Mouse (Mus musculus) limb, embryonic 11.5 days (tissue): ENCODE data around the gene Zfp106. TPM values are rescaled to one million over a fixed set of nuclear protein-coding genes. Genes with fewer than 3 reads are reported as not detected.
A peak's percentile ranks its signal among the peaks of the same experiment; 100 is the strongest.

Experiments
- ATAC-seq: fragments of 200-750 bp; cut with Nextera tagmentation; 2 replicates; pipeline ENCODE4 v1.8.0; 2017; ENCODE audit warnings: low read depth; ENCODE audit not compliant: insufficient number of reproducible peaks, low FRiP score, low TSS enrichment
- DNase-seq: peaks from one replicate; pipeline ENCODE4 v3.0.0-alpha.2; 2015; ENCODE audit warnings: low spot score
- H3K27ac ChIP-seq: fragments of 300-500 bp; sonication (generic); replicated peaks from 2 replicates; pipeline ENCODE4 v1.5.1; 2014; ENCODE audit warnings: low read depth, mild to moderate bottlenecking, low read length
- H3K27me3 ChIP-seq: fragments of 300-500 bp; sonication (generic); 2 replicates; pipeline ENCODE4 v1.6.1; 2014; ENCODE audit warnings: mild to moderate bottlenecking, low read length, mixed read lengths; ENCODE audit not compliant: control insufficient read depth, insufficient read depth
- H3K36me3 ChIP-seq: fragments of 300-500 bp; sonication (generic); 2 replicates; pipeline ENCODE4 v1.6.1; 2014; ENCODE audit warnings: mild to moderate bottlenecking, low read length, moderate library complexity, mixed read lengths; ENCODE audit not compliant: control insufficient read depth, insufficient read depth
- H3K4me1 ChIP-seq: fragments of 300-500 bp; sonication (generic); 2 replicates; pipeline ENCODE4 v1.6.1; 2014; ENCODE audit warnings: low read length, mixed read lengths; ENCODE audit not compliant: control insufficient read depth, insufficient read depth
- H3K4me2 ChIP-seq: fragments of 300-500 bp; sonication (generic); 2 replicates; pipeline ENCODE4 v1.6.1; 2014; ENCODE audit warnings: low read depth, mild to moderate bottlenecking, moderate library complexity; ENCODE audit not compliant: severe bottlenecking
- H3K4me3 ChIP-seq: fragments of 300-500 bp; sonication (generic); 2 replicates; pipeline ENCODE4 v1.5.1; 2014; ENCODE audit warnings: low read depth, low read length
- H3K9ac ChIP-seq: fragments of 300-500 bp; sonication (generic); 2 replicates; pipeline ENCODE4 v1.6.1; 2014; ENCODE audit warnings: mild to moderate bottlenecking, low read length
- H3K9me3 ChIP-seq: fragments of 300-500 bp; sonication (generic); 2 replicates; pipeline ENCODE4 v1.6.1; 2016; ENCODE audit warnings: low read length; ENCODE audit not compliant: control insufficient read depth
- WGBS: fragments of 180-500 bp; shearing (Covaris S2); extraction: QIAGEN DNeasy Blood & Tissue Kit; methylation state at CpG from one replicate; pipeline ENCODE4 v1.1.7; 2014; 5-methylcytosine and 5-hydroxymethylcytosine counted together
- polyA plus RNA-seq: library from polyadenylated mRNA; unstranded; fragments of >200 nt; fragmentation: Nextera tagmentation; extraction: Ambion mirVana; gene quantifications from 2 replicates; pipeline ENCODE4 v1.2.1, GENCODE M21; 2014

Gene Zfp106
- 66.1 and 70.5 TPM in 2 replicates for polyA plus RNA-seq

GRCm38 (mm10) chr2:120563235-120563990 lies at the start of gene Zfp106:
Zfp106 (minus strand) TSS chr2:120563843.
- H3K27ac ChIP-seq = 0 out of 2 replicates have a peak within 1 kb of the TSS, but pooled peaks have one; percentile 47
- under 1% methylated on average over 50 of the region's 50 CpGs for WGBS
- peak within 1 kb of the TSS; percentile 55 for H3K4me2 ChIP-seq
- H3K27me3 ChIP-seq = no peaks in the 10 kb centered on the region
- H3K36me3 ChIP-seq = no peaks in the 10 kb centered on the region
- ATAC-seq (peak; percentile 83), DNase-seq (peak; percentile 86)
- H3K4me3 ChIP-seq = peak within 1 kb of the TSS; percentile 94
- no peaks in the 10 kb centered on the region for H3K4me1 ChIP-seq
- no peaks in the 10 kb centered on the region for H3K9me3 ChIP-seq
- peak within 1 kb of the TSS; percentile 92 for H3K9ac ChIP-seq

- H3K27me3 ChIP-seq = no peaks in the 10 kb centered on the region
- DNase-seq (peak; percentile 96), ATAC-seq (peak; percentile 95)
Observed at GRCm38 (mm10) chr2:120608830-120609723, 45.4 kb upstream of the Zfp106 start, which contains the start of the genes Haus2 and Lrrc57. Haus2 (plus strand) TSS chr2:120609383. Lrrc57 (minus strand) TSS chr2:120609520.

GRCm38 (mm10) chr2:120606021-120606690 lies 42.5 kb upstream of the Zfp106 start:
- no peak overlapping the region for H3K4me2 ChIP-seq
- H3K9me3 ChIP-seq = no peaks in the 10 kb centered on the region
- no peak overlapping the region for H3K9ac ChIP-seq
- ATAC-seq = no peak
- no peaks in the 10 kb centered on the region for H3K36me3 ChIP-seq
- H3K4me1 ChIP-seq = 0 out of 2 replicates have a peak, but pooled peaks cover 3% of the 10 kb centered on the region
- no peak for DNase-seq
- no peak overlapping the region for H3K4me3 ChIP-seq
- WGBS = 88% methylated on average over 6 of the region's 6 CpGs
- no peaks in the 10 kb centered on the region for H3K27me3 ChIP-seq
- H3K27ac ChIP-seq = no peak overlapping the region

More at GRCm38 (mm10) chr2:120608830-120609723, 45.4 kb upstream of the Zfp106 start, which contains the start of the genes Haus2 and Lrrc57:
- Histone ChIP-seq H3K4me1 (0 out of 2 replicates have a peak, but pooled peaks cover 3% of the 10 kb centered on the region), H3K4me2 (peak within 1 kb of the TSS; percentile 78), H3K36me3 (no peaks in the 10 kb centered on the region; the same call in 1 of the 2 replicates), H3K4me3 (peak within 1 kb of the TSS; percentile 90), H3K27ac (peak within 1 kb of the TSS; percentile 70; the same call in 1 of the 2 replicates), H3K9me3 (no peaks in the 10 kb centered on the region), H3K9ac (peak within 1 kb of the TSS; percentile 80)
- WGBS = under 1% methylated on average over 52 of the region's 52 CpGs

- Histone ChIP-seq H3K4me3 (no peak overlapping the region), H3K9me3 (no peaks in the 10 kb centered on the region), H3K27me3 (no peaks in the 10 kb centered on the region), H3K27ac (no peak overlapping the region), H3K4me1 (no peaks in the 10 kb centered on the region), H3K9ac (no peak overlapping the region), H3K36me3 (peaks cover 4% of the 10 kb centered on the region), H3K4me2 (no peak overlapping the region)
- DNase-seq (no peak), ATAC-seq (no peak)
- 93% methylated on average over 4 of the region's 4 CpGs for WGBS
Observed at GRCm38 (mm10) chr2:120599506-120599905, 35.9 kb upstream of the Zfp106 start.

- WGBS = 90% methylated on average over 2 of the region's 2 CpGs
- Histone ChIP-seq H3K9me3 (no peaks in the 10 kb centered on the region), H3K4me1 (no peaks in the 10 kb centered on the region), H3K27ac (no peak overlapping the region), H3K4me2 (no peak overlapping the region), H3K36me3 (peaks cover 4% of the 10 kb centered on the region), H3K4me3 (no peak overlapping the region), H3K9ac (no peak overlapping the region), H3K27me3 (no peaks in the 10 kb centered on the region)
- ATAC-seq (no peak), DNase-seq (no peak)
Observed at GRCm38 (mm10) chr2:120597734-120598133, 34.1 kb upstream of the Zfp106 start.

- Histone ChIP-seq H3K4me2 (no peak overlapping the region), H3K4me1 (no peaks in the 10 kb centered on the region), H3K27ac (no peak overlapping the region), H3K9me3 (no peaks in the 10 kb centered on the region), H3K4me3 (no peak overlapping the region), H3K9ac (no peak overlapping the region), H3K36me3 (peaks cover 3% of the 10 kb centered on the region; the same call in 1 of the 2 replicates), H3K27me3 (no peaks in the 10 kb centered on the region)
- no peak for DNase-seq
- no peak for ATAC-seq
- 93% methylated on average over 1 of the region's 1 CpGs for WGBS
Observed at GRCm38 (mm10) chr2:120592227-120592626, 28.6 kb upstream of the Zfp106 start.

GRCm38 (mm10) chr2:120589759-120590158 lies 26.1 kb upstream of the Zfp106 start:
- Histone ChIP-seq H3K9me3 (no peaks in the 10 kb centered on the region), H3K4me3 (no peak overlapping the region), H3K36me3 (peaks cover 8% of the 10 kb centered on the region; the same call in 1 of the 2 replicates), H3K9ac (no peak overlapping the region), H3K4me1 (no peaks in the 10 kb centered on the region), H3K27ac (no peak overlapping the region), H3K4me2 (no peak overlapping the region), H3K27me3 (no peaks in the 10 kb centered on the region)
- ATAC-seq = no peak
- 90% methylated on average over 5 of the region's 5 CpGs for WGBS
- DNase-seq = no peak
